Mouse (Mus musculus): ENCODE data around the gene Saysd1. TPM values are rescaled to one million over a fixed set of nuclear protein-coding genes. Genes with fewer than 3 reads are reported as not detected.
A peak's percentile ranks its signal among the peaks of the same experiment; 100 is the strongest.

Gene Saysd1
- polyA plus RNA-seq, 1 experiment from 2014 or later, result 10.9 TPM

- H3K4me3 ChIP-seq, result no peak overlapping the region
- no peaks in the 10 kb centered on the region for H3K9me3 ChIP-seq
- H3K27ac ChIP-seq, result no peak overlapping the region
- no peaks in the 10 kb centered on the region for H3K27me3 ChIP-seq (ENCODE audit: poor library complexity, severe bottlenecking)
- 91% methylated on average over 11 of the region's 11 CpGs for WGBS
- H3K36me3 ChIP-seq (replicated peaks), result no peaks in the 10 kb centered on the region
- no peak for DNase-seq (ENCODE audit: extremely low spot score, low spot score)
- peaks cover 13% of the 10 kb centered on the region for H3K4me1 ChIP-seq
Measured at GRCm38 (mm10) chr14:20120012-20120411, 18.3 kb downstream of the Saysd1 start.

GRCm38 (mm10) chr14:20116149-20116605 lies 22.2 kb downstream of the Saysd1 start:
- H3K36me3 ChIP-seq (replicated peaks), result no peaks in the 10 kb centered on the region
- H3K4me1 ChIP-seq, result peaks cover 21% of the 10 kb centered on the region
- 0 out of 2 replicates have a peak, but pooled peaks cover 3% of the 10 kb centered on the region for H3K9me3 ChIP-seq
- H3K4me3 ChIP-seq, result no peak overlapping the region
- no peaks in the 10 kb centered on the region for H3K27me3 ChIP-seq (ENCODE audit: poor library complexity, severe bottlenecking)
- H3K27ac ChIP-seq, result 0 out of 2 replicates have a peak overlapping the region, but pooled peaks have one; percentile 30
- no peak for DNase-seq (ENCODE audit: extremely low spot score, low spot score)
- 68% methylated on average over 9 of the region's 9 CpGs for WGBS

- 89% methylated on average over 6 of the region's 6 CpGs for WGBS
- Histone ChIP-seq H3K4me1 (peaks cover 21% of the 10 kb centered on the region), H3K9me3 (0 out of 2 replicates have a peak, but pooled peaks cover 3% of the 10 kb centered on the region), H3K36me3 (replicated peaks) (no peaks in the 10 kb centered on the region), H3K27ac (no peak overlapping the region), H3K4me3 (no peak overlapping the region), H3K27me3 (ENCODE audit: poor library complexity, severe bottlenecking) (no peaks in the 10 kb centered on the region)
- no peak for DNase-seq (ENCODE audit: extremely low spot score, low spot score)
Measured at GRCm38 (mm10) chr14:20114951-20115350, 23.4 kb downstream of the Saysd1 start.

DNA sequence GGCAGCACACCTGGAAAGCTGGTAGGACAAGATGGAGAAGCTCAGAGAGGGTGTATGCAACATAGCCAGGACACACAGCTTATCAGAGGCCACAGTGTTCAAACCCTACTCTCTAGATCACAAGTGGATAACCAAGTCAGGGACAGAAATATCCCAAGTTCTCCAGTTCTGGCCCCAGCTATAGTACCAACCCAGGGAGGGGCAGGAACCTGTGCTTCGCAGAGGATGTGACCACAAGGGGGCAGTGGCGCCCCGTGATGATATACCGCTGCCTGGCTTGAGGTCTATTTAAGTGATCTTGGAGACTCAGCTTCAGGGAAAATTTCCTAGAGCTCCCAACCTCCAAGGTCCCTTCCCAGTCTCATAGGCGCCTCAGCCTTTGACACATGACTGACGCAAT lies 24.4 kb downstream of the Saysd1 start:
- 5% methylated on average over 6 of the region's 6 CpGs for WGBS
- H3K9me3 ChIP-seq, result 0 out of 2 replicates have a peak, but pooled peaks cover 3% of the 10 kb centered on the region
- peak overlapping the region; percentile 3; the same call in 1 of the 2 replicates for H3K27ac ChIP-seq
- H3K27me3 ChIP-seq (ENCODE audit: poor library complexity, severe bottlenecking), result no peaks in the 10 kb centered on the region
- peak; percentile 81 for DNase-seq (ENCODE audit: extremely low spot score, low spot score)
- no peaks in the 10 kb centered on the region for H3K36me3 ChIP-seq (replicated peaks)
- no peak overlapping the region for H3K4me3 ChIP-seq
- peaks cover 21% of the 10 kb centered on the region for H3K4me1 ChIP-seq

- Histone ChIP-seq H3K4me3 (no peak overlapping the region), H3K27ac (peak overlapping the region; percentile 3; the same call in 1 of the 2 replicates), H3K4me1 (peaks cover 21% of the 10 kb centered on the region), H3K9me3 (0 out of 2 replicates have a peak, but pooled peaks cover 3% of the 10 kb centered on the region), H3K36me3 (replicated peaks) (no peaks in the 10 kb centered on the region), H3K27me3 (ENCODE audit: poor library complexity, severe bottlenecking) (no peaks in the 10 kb centered on the region)
- WGBS, result 68% methylated on average over 7 of the region's 7 CpGs
- no peak for DNase-seq (ENCODE audit: extremely low spot score, low spot score)
Measured at GRCm38 (mm10) chr14:20113189-20113961, 25.0 kb downstream of the Saysd1 start.

DNA sequence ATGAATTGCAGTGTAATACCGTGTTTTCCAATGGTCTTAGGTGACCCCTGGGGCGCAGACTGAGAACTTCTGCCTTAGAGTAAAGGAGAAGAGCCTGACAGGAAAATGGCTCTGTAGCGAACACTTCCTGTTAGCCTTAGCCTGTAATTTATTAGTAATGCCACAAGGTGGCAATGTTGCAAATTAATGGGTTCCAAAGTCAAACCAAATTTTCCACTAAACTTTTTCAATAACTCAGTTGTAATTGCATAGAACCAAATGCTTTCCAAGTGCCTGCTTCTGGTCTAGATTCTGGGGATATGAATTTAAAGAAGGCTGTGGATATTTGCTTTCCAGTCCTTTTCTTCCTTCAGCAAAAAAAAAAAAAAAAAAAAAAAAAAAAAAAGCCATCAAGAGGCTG lies 26.1 kb downstream of the Saysd1 start:
- Histone ChIP-seq H3K36me3 (replicated peaks) (no peaks in the 10 kb centered on the region), H3K4me3 (no peak overlapping the region), H3K4me1 (peaks cover 19% of the 10 kb centered on the region), H3K9me3 (0 out of 2 replicates have a peak, but pooled peaks cover 3% of the 10 kb centered on the region), H3K27ac (no peak overlapping the region), H3K27me3 (ENCODE audit: poor library complexity, severe bottlenecking) (no peaks in the 10 kb centered on the region)
- 62% methylated on average over 3 of the region's 3 CpGs for WGBS
- DNase-seq (ENCODE audit: extremely low spot score, low spot score), result no peak

- H3K27me3 ChIP-seq (ENCODE audit: poor library complexity, severe bottlenecking), result no peaks in the 10 kb centered on the region
- no peaks in the 10 kb centered on the region for H3K36me3 ChIP-seq (replicated peaks)
- no peak overlapping the region for H3K4me3 ChIP-seq
- no peak overlapping the region for H3K27ac ChIP-seq
- peaks cover 10% of the 10 kb centered on the region for H3K4me1 ChIP-seq
- WGBS, result 84% methylated on average over 1 of the region's 1 CpGs
- H3K9me3 ChIP-seq, result 0 out of 2 replicates have a peak, but pooled peaks cover 3% of the 10 kb centered on the region
- DNase-seq (ENCODE audit: extremely low spot score, low spot score), result no peak
Measured at GRCm38 (mm10) chr14:20110945-20111344, 27.4 kb downstream of the Saysd1 start.

DNA sequence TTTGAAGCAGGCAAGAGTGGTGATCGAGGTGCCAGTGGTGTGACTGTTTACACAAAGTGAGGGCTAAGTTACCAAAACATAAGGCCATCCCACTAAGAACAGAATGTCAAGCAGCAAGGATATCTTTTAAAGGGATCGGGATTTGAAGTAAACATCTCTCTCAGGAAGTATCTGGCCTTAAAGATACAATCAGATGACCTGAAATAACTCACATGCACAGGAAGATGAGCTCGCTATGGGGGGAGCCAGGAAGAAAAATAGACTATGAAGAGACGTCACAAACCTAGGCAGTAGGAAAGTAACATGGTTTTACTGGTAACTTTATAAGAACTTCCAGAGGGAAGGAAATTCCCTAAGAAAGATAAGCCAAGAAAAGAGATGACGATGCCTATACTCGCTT lies 32.1 kb downstream of the Saysd1 start:
- Histone ChIP-seq H3K9me3 (no peaks in the 10 kb centered on the region), H3K36me3 (replicated peaks) (no peaks in the 10 kb centered on the region), H3K4me1 (no peaks in the 10 kb centered on the region), H3K4me3 (no peak overlapping the region), H3K27me3 (ENCODE audit: poor library complexity, severe bottlenecking) (no peaks in the 10 kb centered on the region), H3K27ac (no peak overlapping the region)
- no peak for DNase-seq (ENCODE audit: extremely low spot score, low spot score)
- 89% methylated on average over 6 of the region's 6 CpGs for WGBS

- no peaks in the 10 kb centered on the region for H3K9me3 ChIP-seq
- WGBS, result 63% methylated on average over 4 of the region's 4 CpGs
- H3K36me3 ChIP-seq (replicated peaks), result no peaks in the 10 kb centered on the region
- DNase-seq (ENCODE audit: extremely low spot score, low spot score), result no peak
- no peaks in the 10 kb centered on the region for H3K4me1 ChIP-seq
- H3K27ac ChIP-seq, result no peak overlapping the region
- no peaks in the 10 kb centered on the region for H3K27me3 ChIP-seq (ENCODE audit: poor library complexity, severe bottlenecking)
- H3K4me3 ChIP-seq, result no peak overlapping the region
Measured at GRCm38 (mm10) chr14:20103207-20103606, 35.1 kb downstream of the Saysd1 start.

GRCm38 (mm10) chr14:20098061-20098460 lies 40.3 kb downstream of the Saysd1 start:
- Histone ChIP-seq H3K36me3 (replicated peaks) (no peaks in the 10 kb centered on the region), H3K9me3 (no peaks in the 10 kb centered on the region), H3K27me3 (ENCODE audit: poor library complexity, severe bottlenecking) (no peaks in the 10 kb centered on the region), H3K4me3 (no peak overlapping the region), H3K27ac (no peak overlapping the region), H3K4me1 (no peaks in the 10 kb centered on the region)
- 71% methylated on average over 5 of the region's 5 CpGs for WGBS
- no peak for DNase-seq (ENCODE audit: extremely low spot score, low spot score)

GRCm38 (mm10) chr14:20094942-20095341 lies 43.4 kb downstream of the Saysd1 start:
- 71% methylated on average over 5 of the region's 5 CpGs for WGBS
- H3K27ac ChIP-seq, result no peak overlapping the region
- no peaks in the 10 kb centered on the region for H3K27me3 ChIP-seq (ENCODE audit: poor library complexity, severe bottlenecking)
- no peak overlapping the region for H3K4me3 ChIP-seq
- no peaks in the 10 kb centered on the region for H3K4me1 ChIP-seq
- DNase-seq (ENCODE audit: extremely low spot score, low spot score), result no peak
- H3K9me3 ChIP-seq, result no peaks in the 10 kb centered on the region
- H3K36me3 ChIP-seq (replicated peaks), result no peaks in the 10 kb centered on the region

DNA sequence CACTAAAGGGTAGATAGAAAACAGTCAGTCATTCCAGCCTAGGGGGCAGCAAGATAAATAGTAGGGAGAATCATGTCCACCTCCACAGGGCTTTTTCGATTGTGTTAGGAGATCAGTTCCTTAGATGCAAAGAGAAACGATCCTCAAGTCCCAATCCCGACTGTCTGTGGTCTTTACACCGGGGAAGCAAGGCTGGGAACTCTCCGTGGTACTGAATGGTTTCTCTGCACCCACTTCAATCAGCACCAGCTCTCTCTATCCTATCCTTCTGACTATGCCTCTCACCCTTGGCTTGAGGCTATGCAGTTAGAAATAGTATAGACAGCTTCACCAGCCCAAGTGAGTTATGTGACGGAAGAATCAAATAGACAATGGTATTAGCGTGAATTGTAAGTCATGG lies 44.8 kb downstream of the Saysd1 start:
- no peaks in the 10 kb centered on the region for H3K27me3 ChIP-seq (ENCODE audit: poor library complexity, severe bottlenecking)
- H3K9me3 ChIP-seq, result no peaks in the 10 kb centered on the region
- no peaks in the 10 kb centered on the region for H3K4me1 ChIP-seq
- no peaks in the 10 kb centered on the region for H3K36me3 ChIP-seq (replicated peaks)
- no peak overlapping the region for H3K4me3 ChIP-seq
- 23% methylated on average over 7 of the region's 7 CpGs for WGBS
- DNase-seq (ENCODE audit: extremely low spot score, low spot score), result no peak
- no peak overlapping the region for H3K27ac ChIP-seq

- no peak overlapping the region for H3K4me3 ChIP-seq
- H3K36me3 ChIP-seq (replicated peaks), result no peaks in the 10 kb centered on the region; the same call in none of the 2 replicates
- no peak overlapping the region for H3K27ac ChIP-seq
- no peak for DNase-seq (ENCODE audit: extremely low spot score, low spot score)
- no peaks in the 10 kb centered on the region for H3K27me3 ChIP-seq (ENCODE audit: poor library complexity, severe bottlenecking)
- H3K9me3 ChIP-seq, result no peaks in the 10 kb centered on the region
- peaks cover 30% of the 10 kb centered on the region for H3K4me1 ChIP-seq
Measured at GRCm38 (mm10) chr14:20084335-20084734, 54.0 kb downstream of the Saysd1 start.
